Mouse (Mus musculus) liver, adult 2 months (tissue): Measurements from ENCODE around the gene Col6a6.

Source experiments
- CTCF ChIP-seq: fragments of 200-500 bp; IDR thresholded peaks from 2 replicates; pipeline ENCODE4 v1.5.1; 2011; ENCODE audit warnings: low read depth, low read length, control low read depth
- POLR2A ChIP-seq: fragments of 200-500 bp; IDR thresholded peaks from 2 replicates; pipeline ENCODE4 v1.6.1; 2011; ENCODE audit warnings: low read length, control low read depth; ENCODE audit not compliant: insufficient read depth; ENCODE audit errors: extremely low read depth

- TF ChIP-seq CTCF: no peak
- TF ChIP-seq POLR2A: no peak
Measured at GRCm38 (mm10) chr9:105811458-105811857, 16.5 kb downstream of the Col6a6 start.
